Mouse (Mus musculus) intestine, embryonic 14.5 days (tissue): ENCODE data around the gene Elovl6. TPM values are rescaled to one million over a fixed set of nuclear protein-coding genes. Genes with fewer than 3 reads are reported as not detected.

ENCODE experiments used
- ATAC-seq: fragments of 200-750 bp; cut with Nextera tagmentation; replicated peaks from 2 replicates; pipeline ENCODE4 v1.8.0; 2017; ENCODE audit warnings: low read depth, moderate number of reproducible peaks, moderate TSS enrichment, moderate library complexity; ENCODE audit not compliant: low FRiP score, low TSS enrichment
- DNase-seq: peaks from one replicate; pipeline ENCODE4 v3.0.0-alpha.2; 2018; ENCODE audit warnings: low spot score
- H3K27ac ChIP-seq: fragments of 300-500 bp; sonication (generic); 2 replicates; pipeline ENCODE4 v1.5.1; 2014; ENCODE audit warnings: low read depth, mild to moderate bottlenecking, control low read depth
- H3K27me3 ChIP-seq: fragments of 300-500 bp; sonication (generic); replicated peaks from 2 replicates; pipeline ENCODE4 v1.6.1; 2014; ENCODE audit warnings: low read length, control low read depth; ENCODE audit not compliant: control insufficient read depth, insufficient read depth
- H3K36me3 ChIP-seq: fragments of 300-500 bp; sonication (generic); 2 replicates; pipeline ENCODE4 v1.6.1; 2014; ENCODE audit warnings: low read length, control low read depth; ENCODE audit not compliant: control insufficient read depth, insufficient read depth
- H3K4me1 ChIP-seq: fragments of 300-500 bp; sonication (generic); replicated peaks from 2 replicates; pipeline ENCODE4 v1.6.1; 2014; ENCODE audit warnings: low read length, control low read depth, mixed read lengths; ENCODE audit not compliant: control insufficient read depth, insufficient read depth
- H3K4me2 ChIP-seq: fragments of 300-500 bp; sonication (generic); 2 replicates; pipeline ENCODE4 v1.6.1; 2014; ENCODE audit warnings: low read length
- H3K4me3 ChIP-seq: fragments of 300-500 bp; sonication (generic); 2 replicates; pipeline ENCODE4 v1.5.1; 2014; ENCODE audit warnings: low read depth, low read length, control low read depth, mixed read lengths
- H3K9ac ChIP-seq: fragments of 300-500 bp; sonication (generic); 2 replicates; pipeline ENCODE4 v1.6.1; 2014; ENCODE audit warnings: mild to moderate bottlenecking, low read length
- H3K9me3 ChIP-seq: fragments of 300-500 bp; sonication (generic); 2 replicates; pipeline ENCODE4 v1.6.1; 2016; ENCODE audit warnings: low read length, control low read depth; ENCODE audit not compliant: control insufficient read depth
- WGBS: fragments of 180-500 bp; shearing (Covaris S2); extraction: QIAGEN DNeasy Blood & Tissue Kit; methylation state at CpG from one replicate; pipeline ENCODE4 v1.1.7; 2014; 5-methylcytosine and 5-hydroxymethylcytosine counted together
- polyA plus RNA-seq: library from polyadenylated mRNA; unstranded; fragments of >200 nt; fragmentation: Nextera tagmentation; extraction: Ambion mirVana; gene quantifications from 2 replicates; pipeline ENCODE4 v1.2.1, GENCODE M21; 2014

The Elovl6 gene
- polyA plus RNA-seq, 1 experiment from 2014 or later, result 53.4 TPM

DNA sequence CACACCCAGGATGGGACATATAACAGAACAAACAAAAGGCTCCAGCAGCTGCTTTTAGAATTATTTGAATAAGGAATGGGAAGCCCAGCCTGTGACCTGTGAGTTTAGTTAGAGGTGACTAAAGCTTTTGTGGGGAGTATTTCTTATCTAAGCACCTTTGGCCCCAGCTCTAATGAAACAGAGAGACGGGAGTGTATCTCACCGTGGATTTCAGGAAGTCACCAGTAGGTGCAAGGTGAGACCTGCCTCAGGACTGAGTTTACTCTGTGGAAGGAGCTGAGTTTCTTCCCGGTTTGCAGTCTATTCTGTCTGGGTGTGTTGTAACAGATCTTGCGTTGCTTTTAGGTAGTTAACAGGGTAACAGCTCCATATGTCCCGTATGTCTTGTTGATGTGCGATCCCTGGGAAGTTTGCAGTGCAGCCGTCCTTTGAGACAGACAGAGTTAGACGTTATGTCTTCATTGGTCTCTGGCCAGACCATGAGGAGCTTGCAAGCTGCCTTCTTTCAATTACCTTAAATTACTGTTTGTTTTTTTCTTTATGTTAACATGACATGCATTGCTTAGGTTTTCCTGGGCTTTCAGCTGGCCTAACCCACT is 15.8 kb downstream of the Elovl6 start:
- H3K4me1 ChIP-seq, result peaks cover 42% of the 10 kb centered on the region
- H3K4me3 ChIP-seq, result no peak overlapping the region
- DNase-seq, result no peak
- peak overlapping the region; percentile 59; the same call in 1 of the 2 replicates for H3K27ac ChIP-seq
- H3K9ac ChIP-seq, result no peak overlapping the region
- H3K36me3 ChIP-seq, result peaks cover 13% of the 10 kb centered on the region; the same call in 1 of the 2 replicates
- no peak overlapping the region; the same call in 1 of the 2 replicates for H3K4me2 ChIP-seq
- no peaks in the 10 kb centered on the region for H3K9me3 ChIP-seq
- 32% methylated on average over 8 of the region's 8 CpGs for WGBS
- H3K27me3 ChIP-seq, result no peaks in the 10 kb centered on the region
- ATAC-seq, result peak; percentile 35; the same call in 1 of the 2 replicates

DNA sequence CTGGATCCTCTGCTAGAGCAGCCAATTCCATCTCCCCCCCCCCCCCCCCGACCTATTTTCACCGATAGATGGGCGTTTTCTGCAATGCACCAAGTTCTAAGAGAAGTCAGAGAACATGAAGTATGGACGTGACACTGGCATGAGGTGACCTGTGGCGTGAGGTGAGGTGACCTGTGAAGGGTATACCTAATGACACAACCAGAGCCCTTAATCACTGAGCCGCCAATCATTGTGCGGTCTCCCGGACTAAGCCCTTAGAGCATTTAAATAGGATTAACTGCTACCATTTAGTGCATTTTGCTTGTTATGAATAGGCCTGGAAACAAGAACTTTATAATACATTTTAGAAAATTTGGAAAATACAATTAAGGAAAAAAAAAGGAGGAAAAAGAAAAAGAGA is 16.6 kb downstream of the Elovl6 start:
- peaks cover 7% of the 10 kb centered on the region; the same call in 1 of the 2 replicates for H3K36me3 ChIP-seq
- no peak for ATAC-seq
- WGBS, result 80% methylated on average over 8 of the region's 8 CpGs
- peaks cover 42% of the 10 kb centered on the region for H3K4me1 ChIP-seq
- no peaks in the 10 kb centered on the region for H3K9me3 ChIP-seq
- H3K4me2 ChIP-seq, result no peak overlapping the region
- H3K4me3 ChIP-seq, result no peak overlapping the region
- H3K9ac ChIP-seq, result no peak overlapping the region
- no peak overlapping the region for H3K27ac ChIP-seq
- H3K27me3 ChIP-seq, result no peaks in the 10 kb centered on the region
- DNase-seq, result no peak

DNA sequence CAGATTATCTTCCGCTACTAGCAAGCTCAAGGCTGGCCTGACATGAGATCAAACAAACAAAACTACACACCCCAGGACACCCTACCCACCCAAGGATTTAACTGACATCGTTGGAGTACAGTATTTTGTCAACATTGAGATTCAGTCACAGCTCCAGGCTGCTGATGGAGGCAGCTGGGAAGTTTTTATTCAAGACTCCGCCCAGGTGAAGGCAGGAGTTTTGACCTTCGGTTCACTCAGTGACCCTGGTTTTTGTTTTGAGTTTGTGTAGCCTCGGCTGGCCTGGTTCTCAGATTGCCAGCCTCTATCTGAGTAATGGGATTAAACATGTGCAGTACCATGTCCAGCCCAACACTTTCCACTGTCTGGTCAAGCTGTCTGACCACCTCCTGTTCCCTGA is 17.4 kb downstream of the Elovl6 start:
- Histone ChIP-seq H3K4me2 (no peak overlapping the region), H3K4me3 (no peak overlapping the region), H3K27ac (peak overlapping the region; percentile 12; the same call in 1 of the 2 replicates), H3K9me3 (no peaks in the 10 kb centered on the region), H3K9ac (no peak overlapping the region), H3K36me3 (0 out of 2 replicates have a peak, but pooled peaks cover 2% of the 10 kb centered on the region), H3K27me3 (no peaks in the 10 kb centered on the region), H3K4me1 (peaks cover 42% of the 10 kb centered on the region)
- no peak for DNase-seq
- ATAC-seq, result no peak
- 37% methylated on average over 5 of the region's 5 CpGs for WGBS

DNA sequence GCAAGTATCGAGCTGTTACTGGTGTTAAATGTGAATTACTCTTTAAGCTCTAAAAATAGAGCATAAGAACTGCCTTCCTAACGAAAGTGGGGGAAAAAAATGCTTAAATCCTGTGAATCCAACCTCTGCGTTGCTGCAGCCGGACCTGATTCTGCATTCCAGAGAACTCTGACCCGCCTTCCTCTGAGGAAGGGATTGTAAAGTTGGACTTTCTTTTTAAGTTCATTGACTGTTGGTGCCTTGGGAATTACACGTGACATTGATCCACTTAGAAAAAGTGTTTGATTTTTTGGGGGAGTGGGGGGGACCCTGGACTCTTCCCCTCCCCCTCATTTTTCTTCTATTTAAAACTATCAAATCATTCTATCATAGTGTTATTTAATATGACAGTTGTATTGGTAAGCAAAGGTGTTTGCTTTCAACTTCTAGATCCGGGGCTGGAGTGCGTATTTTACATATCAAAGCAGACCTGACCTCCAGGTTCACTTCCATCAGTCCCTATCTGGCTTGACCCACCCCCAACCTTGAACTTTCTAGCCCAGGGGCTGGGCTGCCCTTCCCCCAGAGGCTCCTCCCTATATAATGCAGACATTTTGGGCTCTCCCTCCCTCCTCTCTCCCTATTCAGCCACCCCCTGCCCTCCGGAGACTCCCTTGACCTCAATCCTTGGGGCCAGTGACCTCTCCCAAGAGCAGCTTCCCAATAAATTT is 19.6 kb downstream of the Elovl6 start:
- Histone ChIP-seq H3K27me3 (no peaks in the 10 kb centered on the region), H3K27ac (peak overlapping the region; percentile 57; the same call in 1 of the 2 replicates), H3K9ac (no peak overlapping the region), H3K4me2 (no peak overlapping the region), H3K36me3 (no peaks in the 10 kb centered on the region), H3K4me1 (peaks cover 42% of the 10 kb centered on the region), H3K9me3 (no peaks in the 10 kb centered on the region), H3K4me3 (no peak overlapping the region)
- no peak for DNase-seq
- 38% methylated on average over 9 of the region's 9 CpGs for WGBS
- no peak for ATAC-seq

DNA sequence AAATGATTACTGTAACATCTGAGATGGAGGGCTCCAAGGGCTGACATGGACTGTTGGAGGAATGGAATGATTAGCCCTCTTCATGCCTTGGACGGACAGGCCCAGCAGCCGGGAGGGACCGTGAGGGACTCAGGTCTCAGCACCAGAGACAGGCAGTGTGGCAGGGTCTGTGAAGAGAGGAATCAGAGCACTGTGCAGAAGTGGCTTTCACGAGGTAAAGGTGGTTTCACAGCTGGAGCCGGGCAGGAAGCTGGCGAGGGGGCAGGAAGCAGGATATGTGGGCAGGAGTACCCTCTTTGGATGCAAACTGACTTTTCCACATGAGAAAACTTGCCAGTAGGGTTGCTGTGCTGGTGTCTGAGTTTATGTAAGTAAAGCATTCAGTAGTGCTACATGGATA is 20.2 kb downstream of the Elovl6 start:
- DNase-seq (no peak), ATAC-seq (no peak)
- Histone ChIP-seq H3K4me2 (no peak overlapping the region), H3K9ac (no peak overlapping the region), H3K4me1 (peaks cover 42% of the 10 kb centered on the region), H3K4me3 (no peak overlapping the region), H3K27me3 (no peaks in the 10 kb centered on the region), H3K9me3 (no peaks in the 10 kb centered on the region), H3K27ac (no peak overlapping the region), H3K36me3 (no peaks in the 10 kb centered on the region)
- 67% methylated on average over 6 of the region's 6 CpGs for WGBS

DNA sequence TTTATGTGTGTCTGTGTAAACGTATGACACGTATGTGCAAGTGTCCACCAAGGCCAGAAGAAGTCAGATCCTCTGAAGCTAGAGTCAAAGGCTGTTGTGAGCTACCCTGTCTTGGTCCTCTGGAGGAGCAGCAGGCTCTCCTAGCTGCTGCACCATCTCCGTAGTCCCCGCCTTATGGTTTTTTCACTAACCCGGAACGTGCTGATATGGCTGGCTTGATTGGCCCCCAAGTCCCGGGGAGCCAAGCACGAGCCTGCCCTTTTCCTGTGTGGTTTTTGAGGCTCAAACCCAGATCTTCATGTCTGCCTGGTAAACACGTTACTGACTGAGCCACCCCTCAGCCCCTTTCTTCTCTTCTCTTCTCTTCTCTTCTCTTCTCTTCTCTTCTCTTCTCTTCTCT is 21.0 kb downstream of the Elovl6 start:
- WGBS, result 73% methylated on average over 9 of the region's 9 CpGs
- no peaks in the 10 kb centered on the region for H3K27me3 ChIP-seq
- peaks cover 37% of the 10 kb centered on the region for H3K4me1 ChIP-seq
- no peak overlapping the region for H3K9ac ChIP-seq
- no peaks in the 10 kb centered on the region for H3K9me3 ChIP-seq
- H3K4me2 ChIP-seq, result no peak overlapping the region
- no peaks in the 10 kb centered on the region for H3K36me3 ChIP-seq
- ATAC-seq (no peak), DNase-seq (no peak)
- H3K27ac ChIP-seq, result no peak overlapping the region
- no peak overlapping the region for H3K4me3 ChIP-seq

DNA sequence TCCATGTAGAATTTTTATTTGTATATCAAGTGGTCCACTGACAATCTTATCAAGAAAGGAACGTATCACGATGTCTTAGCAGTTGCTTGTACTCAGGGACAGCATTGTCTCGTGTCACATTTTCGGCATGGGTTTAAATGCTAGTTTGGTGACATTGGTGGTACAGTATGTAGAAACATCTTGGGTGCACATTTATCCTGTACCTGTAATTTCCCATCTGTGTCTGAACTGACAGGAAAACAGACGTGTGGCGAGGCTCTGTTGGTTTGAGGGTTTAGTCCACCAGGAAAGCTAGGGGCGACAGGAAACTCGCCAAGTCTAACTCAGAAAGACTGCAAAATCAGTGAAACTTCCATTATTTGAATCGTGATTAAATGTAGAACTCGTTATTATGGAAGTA is 21.5 kb downstream of the Elovl6 start:
- ATAC-seq (no peak), DNase-seq (no peak)
- Histone ChIP-seq H3K4me1 (peaks cover 32% of the 10 kb centered on the region), H3K4me2 (no peak overlapping the region), H3K4me3 (no peak overlapping the region), H3K36me3 (no peaks in the 10 kb centered on the region), H3K27me3 (no peaks in the 10 kb centered on the region), H3K9me3 (no peaks in the 10 kb centered on the region), H3K9ac (no peak overlapping the region), H3K27ac (no peak overlapping the region)
- WGBS, result 91% methylated on average over 10 of the region's 10 CpGs

DNA sequence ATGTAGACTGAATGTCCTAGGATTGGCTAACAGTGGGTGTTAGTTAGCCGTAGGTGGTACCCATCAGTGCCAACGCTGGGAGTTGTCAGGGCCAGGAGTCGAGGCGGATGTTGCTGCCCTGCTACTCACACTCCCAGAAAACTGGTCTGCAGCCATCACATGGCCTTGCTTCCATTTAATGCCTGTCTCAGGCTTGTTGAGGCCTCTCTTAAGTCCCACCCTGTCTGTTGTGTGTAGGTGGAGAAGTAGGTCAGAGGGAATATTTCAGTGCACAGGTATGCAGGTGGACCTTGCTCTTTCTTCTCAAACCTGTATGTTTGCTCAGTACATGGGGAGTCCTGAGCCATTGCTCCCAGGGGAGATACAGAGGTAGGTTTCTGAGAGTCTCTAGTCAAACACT is 22.3 kb downstream of the Elovl6 start:
- DNase-seq, result no peak
- Histone ChIP-seq H3K4me2 (no peak overlapping the region), H3K4me1 (peaks cover 27% of the 10 kb centered on the region), H3K9ac (no peak overlapping the region), H3K4me3 (no peak overlapping the region), H3K9me3 (no peaks in the 10 kb centered on the region), H3K36me3 (0 out of 2 replicates have a peak, but pooled peaks cover 5% of the 10 kb centered on the region), H3K27ac (peak overlapping the region; percentile 70), H3K27me3 (no peaks in the 10 kb centered on the region)
- WGBS, result 65% methylated on average over 4 of the region's 4 CpGs
- ATAC-seq, result peak; percentile 91
